Mouse (Mus musculus) embryonic facial prominence, embryonic 12.5 days (tissue): Measurements from ENCODE around the gene Gpalpp1. TPM values are rescaled to one million over a fixed set of nuclear protein-coding genes. Genes with fewer than 3 reads are reported as not detected.

Source experiments
- ATAC-seq: fragments of 200-750 bp; cut with Nextera tagmentation; 2 replicates; pipeline ENCODE4 v1.8.0; 2017; ENCODE audit not compliant: insufficient number of reproducible peaks, insufficient read depth, low FRiP score, low TSS enrichment
- H3K27ac ChIP-seq: fragments of 300-500 bp; sonication (generic); 2 replicates; pipeline ENCODE4 v1.5.1; 2016; ENCODE audit warnings: mild to moderate bottlenecking
- H3K27me3 ChIP-seq: fragments of 300-500 bp; sonication (generic); 2 replicates; pipeline ENCODE4 v1.6.1; 2016; ENCODE audit warnings: mild to moderate bottlenecking, moderate library complexity
- H3K36me3 ChIP-seq: fragments of 300-500 bp; sonication (generic); 2 replicates; pipeline ENCODE4 v1.6.1; 2016; ENCODE audit warnings: mild to moderate bottlenecking
- H3K4me1 ChIP-seq: fragments of 300-500 bp; sonication (generic); 2 replicates; pipeline ENCODE4 v1.6.1; 2016
- H3K4me2 ChIP-seq: fragments of 300-500 bp; sonication (generic); replicated peaks from 2 replicates; pipeline ENCODE4 v1.6.1; 2016; ENCODE audit warnings: mild to moderate bottlenecking, moderate library complexity
- H3K4me3 ChIP-seq: fragments of 300-500 bp; sonication (generic); 2 replicates; pipeline ENCODE4 v1.5.1; 2016; ENCODE audit warnings: mild to moderate bottlenecking
- H3K9ac ChIP-seq: fragments of 300-500 bp; sonication (generic); 2 replicates; pipeline ENCODE4 v1.6.1; 2016; ENCODE audit warnings: mild to moderate bottlenecking, moderate library complexity
- H3K9me3 ChIP-seq: fragments of 300-500 bp; sonication (generic); 2 replicates; pipeline ENCODE4 v1.6.1; 2016; ENCODE audit warnings: mild to moderate bottlenecking, moderate library complexity
- WGBS: fragments of 180-500 bp; shearing (Covaris S2); methylation state at CpG from one replicate; pipeline ENCODE4 v1.1.7; 2016; 5-methylcytosine and 5-hydroxymethylcytosine counted together
- polyA plus RNA-seq: library from polyadenylated mRNA; unstranded; fragments of >200 nt; fragmentation: Nextera tagmentation; extraction: Ambion mirVana; gene quantifications from 2 replicates; pipeline ENCODE4 v1.2.1, GENCODE M21; 2016

The Gpalpp1 gene
- polyA plus RNA-seq, 1 experiment from 2014 or later = 15.0 TPM

- no peaks in the 10 kb centered on the region for H3K36me3 ChIP-seq
- no peaks in the 10 kb centered on the region for H3K27me3 ChIP-seq
- H3K4me3 ChIP-seq = no peak overlapping the region
- ATAC-seq = no peak
- H3K9ac ChIP-seq = no peak overlapping the region
- no peak overlapping the region for H3K4me2 ChIP-seq
- WGBS = 85% methylated on average over 11 of the region's 11 CpGs
- no peak overlapping the region for H3K27ac ChIP-seq
- no peaks in the 10 kb centered on the region for H3K4me1 ChIP-seq
- no peaks in the 10 kb centered on the region for H3K9me3 ChIP-seq
Measured at GRCm38 (mm10) chr14:76053726-76054125, 56.8 kb downstream of the Gpalpp1 start.

GRCm38 (mm10) chr14:76051966-76052365, 58.6 kb downstream of the Gpalpp1 start:
- WGBS = 83% methylated on average over 7 of the region's 7 CpGs
- no peaks in the 10 kb centered on the region for H3K9me3 ChIP-seq
- no peaks in the 10 kb centered on the region for H3K4me1 ChIP-seq
- no peaks in the 10 kb centered on the region for H3K27me3 ChIP-seq
- no peaks in the 10 kb centered on the region for H3K36me3 ChIP-seq
- H3K27ac ChIP-seq = no peak overlapping the region
- H3K4me2 ChIP-seq = no peak overlapping the region
- no peak overlapping the region for H3K4me3 ChIP-seq
- no peak for ATAC-seq
- no peak overlapping the region for H3K9ac ChIP-seq

GRCm38 (mm10) chr14:76045767-76046166, 64.8 kb downstream of the Gpalpp1 start:
- Histone ChIP-seq H3K36me3 (no peaks in the 10 kb centered on the region), H3K9me3 (no peaks in the 10 kb centered on the region), H3K4me3 (no peak overlapping the region), H3K27me3 (no peaks in the 10 kb centered on the region), H3K27ac (no peak overlapping the region), H3K4me2 (no peak overlapping the region), H3K9ac (no peak overlapping the region), H3K4me1 (no peaks in the 10 kb centered on the region)
- WGBS = 61% methylated on average over 1 of the region's 1 CpGs
- ATAC-seq = no peak

- Histone ChIP-seq H3K9ac (no peak overlapping the region), H3K4me2 (no peak overlapping the region), H3K9me3 (no peaks in the 10 kb centered on the region), H3K4me3 (no peak overlapping the region), H3K27ac (no peak overlapping the region), H3K4me1 (no peaks in the 10 kb centered on the region), H3K36me3 (no peaks in the 10 kb centered on the region), H3K27me3 (no peaks in the 10 kb centered on the region)
- ATAC-seq = no peak
- 56% methylated on average over 3 of the region's 3 CpGs for WGBS
Measured at GRCm38 (mm10) chr14:76044164-76044557, 66.4 kb downstream of the Gpalpp1 start.

GRCm38 (mm10) chr14:76043251-76044163, 67.1 kb downstream of the Gpalpp1 start:
- H3K27ac ChIP-seq = no peak overlapping the region
- no peak overlapping the region for H3K4me2 ChIP-seq
- 74% methylated on average over 14 of the region's 14 CpGs for WGBS
- H3K4me1 ChIP-seq = no peaks in the 10 kb centered on the region
- H3K36me3 ChIP-seq = no peaks in the 10 kb centered on the region
- no peaks in the 10 kb centered on the region for H3K9me3 ChIP-seq
- no peaks in the 10 kb centered on the region for H3K27me3 ChIP-seq
- H3K9ac ChIP-seq = no peak overlapping the region
- ATAC-seq = no peak
- H3K4me3 ChIP-seq = no peak overlapping the region

Other genes with a start within 250 kb of the Gpalpp1 start
- gene Kctd4, start 155.8 kb downstream of the Gpalpp1 start, polyA plus RNA-seq = 0.64 and 0.95 TPM in 2 replicates
- gene Gtf2f2, start 99.9 kb downstream of the Gpalpp1 start, polyA plus RNA-seq = 37.7 and 39.5 TPM in 2 replicates
- gene Nufip1, start 131 bp upstream of the Gpalpp1 start, polyA plus RNA-seq = 17.6 and 19.6 TPM in 2 replicates